Mouse (Mus musculus) gonadal fat pad, adult 2 months (tissue): ENCODE data around the gene Psmb5. TPM values are rescaled to one million over a fixed set of nuclear protein-coding genes. Genes with fewer than 3 reads are reported as not detected.

Experiments
- DNase-seq: peaks from one replicate; pipeline ENCODE4 v3.0.0-alpha.2; 2012; ENCODE audit warnings: low read depth
- polyA plus RNA-seq: library from polyadenylated mRNA; depleted of rRNA; stranded (reverse); fragments of >200 nt; gene quantifications from 2 replicates; pipeline ENCODE4 v1.2.3, GENCODE M21; 2012

Gene Psmb5
- polyA plus RNA-seq, 1 experiment: 260 TPM

- DNase-seq: no peak
Measured at GRCm38 (mm10) chr14:54592319-54592934, 25.4 kb downstream of the Psmb5 start.

DNA sequence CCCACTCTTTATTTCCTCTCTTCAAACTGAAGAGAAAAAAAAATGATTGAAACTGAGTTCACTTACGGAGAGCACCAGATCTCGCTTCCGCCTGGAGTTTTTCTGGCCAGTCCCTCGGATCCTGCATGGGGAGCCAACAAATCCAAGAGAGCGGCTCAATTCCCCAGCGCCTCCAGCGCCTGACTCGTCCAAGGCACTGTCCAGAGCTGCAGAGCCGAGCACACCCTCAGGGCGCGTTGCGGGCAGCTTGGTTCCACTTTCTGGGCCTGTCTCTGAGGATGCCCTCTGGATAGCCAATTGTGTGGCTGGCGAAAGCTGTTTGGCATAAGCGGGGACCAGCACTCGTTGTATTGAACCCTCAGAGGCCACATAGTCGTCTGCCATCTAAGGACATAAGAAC lies 26.8 kb downstream of the Psmb5 start:
- no peak for DNase-seq

GRCm38 (mm10) chr14:54583681-54584338 lies 34.0 kb downstream of the Psmb5 start:
- no peak for DNase-seq

DNA sequence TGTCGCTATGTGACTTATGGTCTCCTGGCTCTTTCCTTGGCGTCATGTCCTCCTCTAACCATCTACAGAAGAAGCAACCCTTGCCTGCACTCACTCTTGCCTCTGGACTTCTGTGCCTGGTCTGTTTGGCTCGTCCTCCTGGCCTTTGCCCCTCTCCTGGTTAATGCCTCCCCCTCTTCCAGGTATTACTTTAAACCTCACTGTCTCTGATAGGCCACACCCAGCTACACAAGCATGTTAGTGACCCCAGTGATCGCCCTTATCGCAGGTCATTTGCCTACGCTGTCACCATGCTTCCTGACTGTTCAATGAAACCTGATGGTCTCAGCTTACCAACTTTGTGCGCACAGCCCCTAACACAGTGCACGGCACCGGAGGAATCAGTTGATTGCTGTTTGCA lies 35.3 kb downstream of the Psmb5 start:
- DNase-seq: no peak

DNA sequence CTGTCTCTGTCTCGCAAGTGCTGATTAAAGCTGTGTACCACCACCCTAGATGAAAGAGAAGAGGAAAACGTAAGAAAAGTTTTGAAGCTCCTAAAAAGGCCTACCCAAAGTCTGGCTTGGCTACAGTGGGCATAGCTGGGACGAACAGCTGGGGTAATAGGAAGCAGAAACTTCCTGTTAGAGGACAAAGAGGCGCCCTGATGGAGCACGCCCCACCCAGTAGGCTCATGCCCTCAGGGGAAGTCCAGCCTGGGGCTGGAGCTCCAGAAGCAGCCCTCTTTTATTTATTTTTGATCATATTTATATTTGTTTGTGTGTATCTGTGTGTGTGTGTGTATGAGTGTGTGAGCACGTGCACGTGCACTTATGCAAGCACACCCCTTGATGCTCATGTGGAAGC lies 38.2 kb downstream of the Psmb5 start:
- DNase-seq: no peak

- DNase-seq: no peak
Measured at GRCm38 (mm10) chr14:54578063-54578462, 39.8 kb downstream of the Psmb5 start.

GRCm38 (mm10) chr14:54577089-54577982 lies 40.5 kb downstream of the Psmb5 start, which contains the start of gene Ajuba:
Ajuba (minus strand) TSS chr14:54577558.
- peak; percentile 54 for DNase-seq

GRCm38 (mm10) chr14:54576241-54577088 lies 41.4 kb downstream of the Psmb5 start:
- DNase-seq: no peak

DNA sequence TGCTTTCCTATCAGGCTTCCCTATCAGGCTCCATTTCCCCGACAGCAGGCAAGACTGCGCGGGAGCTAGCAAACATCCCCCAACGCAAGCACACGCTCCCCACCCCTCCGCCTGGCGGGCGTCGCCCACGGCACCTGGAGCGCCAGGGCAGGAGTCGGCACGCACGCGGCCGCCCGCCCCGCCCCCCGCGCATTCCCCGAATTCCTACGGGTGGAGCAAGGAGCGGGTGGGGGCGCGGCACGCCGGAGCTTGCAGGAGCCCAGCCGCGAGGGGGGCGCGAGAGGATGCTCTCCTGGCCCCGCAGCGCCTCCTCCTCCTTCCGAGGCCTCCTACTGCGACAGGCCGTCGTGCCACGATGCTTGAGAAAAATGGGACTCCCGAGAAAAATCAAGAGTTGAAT lies 42.2 kb downstream of the Psmb5 start:
- DNase-seq: no peak

GRCm38 (mm10) chr14:54575031-54575430 lies 42.8 kb downstream of the Psmb5 start:
- no peak for DNase-seq

GRCm38 (mm10) chr14:54574253-54574652 lies 43.6 kb downstream of the Psmb5 start:
- DNase-seq: peak; percentile 62

- DNase-seq: no peak
Measured at GRCm38 (mm10) chr14:54572790-54573736, 44.8 kb downstream of the Psmb5 start.

- no peak for DNase-seq
Measured at GRCm38 (mm10) chr14:54572122-54572521, 45.7 kb downstream of the Psmb5 start.

- no peak for DNase-seq
Measured at GRCm38 (mm10) chr14:54569451-54570392, 48.1 kb downstream of the Psmb5 start.

GRCm38 (mm10) chr14:54568694-54569414 lies 49.0 kb downstream of the Psmb5 start:
- DNase-seq: no peak
